Mouse (Mus musculus): Measurements from ENCODE around the gene B230307C23Rik.
"Not testable (repeated sequence)": the region's sequence is repeated elsewhere in the genome, so short reads cannot be mapped to it uniquely, and the experiment has no call there.

Gene B230307C23Rik

GRCm38 (mm10) chr16:97995849-97996615, 1.1 kb upstream of the B230307C23Rik start:
- in situ Hi-C loops (cut with MboI; ENCODE audit: unreplicated experiment in 2 of 2): loop anchor here in 1 of 2 experiments (5.0 kb wide), 1 partner anchor 34 kb away; the partner anchor contains the start of genes C2cd2 and Zbtb21

- in situ Hi-C loops (cut with MboI; ENCODE audit: unreplicated experiment in 2 of 2): loop anchor here in 1 of 2 experiments (5.0 kb wide), 1 partner anchor 35 kb away; the partner anchor contains the start of genes C2cd2 and Zbtb21
Observed at GRCm38 (mm10) chr16:97997383-97997731, 242 bp downstream of the B230307C23Rik start.

GRCm38 (mm10) chr16:98022081-98022480, 25.0 kb downstream of the B230307C23Rik start:
- in situ Hi-C loops (cut with MboI; ENCODE audit: unreplicated experiment in 2 of 2): no loop called here

- in situ Hi-C loops (cut with MboI; ENCODE audit: unreplicated experiment in 2 of 2): no loop called here
Observed at GRCm38 (mm10) chr16:98022657-98023345, 25.7 kb downstream of the B230307C23Rik start.

- in situ Hi-C loops (cut with MboI; ENCODE audit: unreplicated experiment in 2 of 2): not testable (repeated sequence)
Observed at GRCm38 (mm10) chr16:98026186-98026585, 29.1 kb downstream of the B230307C23Rik start.

- in situ Hi-C loops (cut with MboI; ENCODE audit: unreplicated experiment in 2 of 2): not testable (repeated sequence)
Observed at GRCm38 (mm10) chr16:98034971-98035370, 37.9 kb downstream of the B230307C23Rik start.

- in situ Hi-C loops (cut with MboI; ENCODE audit: unreplicated experiment in 2 of 2): no loop called here
Observed at GRCm38 (mm10) chr16:98041676-98042075, 44.6 kb downstream of the B230307C23Rik start.

- in situ Hi-C loops (cut with MboI; ENCODE audit: unreplicated experiment in 2 of 2): not testable (repeated sequence)
Observed at GRCm38 (mm10) chr16:98079382-98079781, 82.3 kb downstream of the B230307C23Rik start.

- in situ Hi-C loops (cut with MboI; ENCODE audit: unreplicated experiment in 2 of 2): not testable (repeated sequence)
Observed at GRCm38 (mm10) chr16:98081140-98081539, 84.0 kb downstream of the B230307C23Rik start.

Data from v-Abl transformed pro-B cells (cell line).